In the genomic region with DNA sequence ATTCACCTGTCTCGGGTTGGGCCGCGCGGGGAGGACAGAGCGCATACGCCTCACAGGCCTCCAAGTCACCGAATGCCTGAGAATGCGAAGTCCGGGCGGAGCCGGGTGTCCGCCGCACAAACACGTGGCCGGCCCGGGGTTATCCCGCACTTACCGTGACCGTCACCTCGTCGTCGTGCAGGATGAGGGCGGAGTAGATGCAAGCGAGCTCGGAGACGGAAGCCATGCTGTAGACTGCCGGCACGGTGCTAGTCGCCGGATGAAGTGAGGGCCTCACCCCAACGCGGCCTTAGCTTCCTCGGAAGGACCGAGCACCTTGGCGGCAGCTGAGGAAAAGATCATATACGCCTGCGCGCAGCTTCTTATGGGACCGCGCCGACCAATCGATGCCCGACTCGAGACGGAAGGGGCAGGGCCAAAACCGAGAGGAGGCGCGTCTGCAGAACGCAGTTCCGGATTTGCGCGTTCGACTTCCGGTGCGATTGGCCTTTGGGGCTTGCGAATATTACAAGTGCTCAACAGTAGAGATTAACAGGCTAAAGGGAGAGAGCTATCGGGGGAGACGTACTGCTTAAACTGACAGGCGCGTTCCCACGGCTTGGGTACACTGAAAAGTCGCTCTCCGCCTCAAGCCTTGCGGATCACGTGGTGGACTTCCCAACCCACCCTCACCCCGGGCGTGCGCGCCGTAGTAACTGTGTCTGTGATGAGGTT, we compare ENCODE assay signal across 8 mouse cellular contexts. TPM values are rescaled to one million over a fixed set of nuclear protein-coding genes. Genes with fewer than 3 reads are reported as not detected.
DNase-seq lines count a peak whose midpoint lies in the region; ATAC-seq lines count a peak whose summit lies in the region.

A gene (minus strand): TSS at position 340 of the 714 bp plus-strand sequence.

- peak; percentile 97 for ATAC-seq in CD4-positive, CD25-positive, alpha-beta regulatory T cell, adult 4 months
- ATAC-seq in heart, embryonic 14.5 days (ENCODE audit: insufficient number of reproducible peaks, insufficient read depth, low FRiP score, low read depth), result peak; percentile 90
- peak; percentile 88 for ATAC-seq in liver, embryonic 13.5 days (ENCODE audit: low read depth)
- ATAC-seq in stomach, embryonic 16.5 days (ENCODE audit: insufficient read depth, low FRiP score), result peak; percentile 95

- H3K4me2 ChIP-seq in heart, embryonic 14.5 days (ENCODE audit: low read length), result peak within 1 kb of the TSS; percentile 87
- peak within 1 kb of the TSS; percentile 90 for H3K4me2 ChIP-seq in liver, embryonic 13.5 days
- peak within 1 kb of the TSS; percentile 88 for H3K4me2 ChIP-seq in stomach, embryonic 16.5 days (ENCODE audit: low read depth, low read length)

- peak within 1 kb of the TSS; percentile 94 to 97 for H3K27ac ChIP-seq in heart, embryonic 14.5 days (replicated peaks in 1 of 2; ENCODE audit: control insufficient read depth in 1 of 2, insufficient read depth in 1 of 2, low read depth in 2 of 2, low read length in 2 of 2)
- peak within 1 kb of the TSS; percentile 96 for H3K27ac ChIP-seq in liver, embryonic 13.5 days
- H3K27ac ChIP-seq in stomach, embryonic 16.5 days (ENCODE audit: low read length), result peak within 1 kb of the TSS; percentile 99

- peak within 1 kb of the TSS; percentile 72 to 97 for H3K4me3 ChIP-seq in heart, embryonic 14.5 days (ENCODE audit: control insufficient read depth in 1 of 2, insufficient read depth in 1 of 2, low read depth in 1 of 2, low read length in 2 of 2)
- H3K4me3 ChIP-seq in liver, embryonic 13.5 days (replicated peaks), result peak within 1 kb of the TSS; percentile 85
- peak within 1 kb of the TSS; percentile 95 for H3K4me3 ChIP-seq in stomach, embryonic 16.5 days (replicated peaks; ENCODE audit: low read length)

- peaks cover 59% of the 10 kb centered on the region for H3K36me3 ChIP-seq in heart, embryonic 14.5 days (ENCODE audit: control insufficient read depth, insufficient read depth, low read length)
- H3K36me3 ChIP-seq in liver, embryonic 13.5 days, result peaks cover 64% of the 10 kb centered on the region
- peaks cover 18% of the 10 kb centered on the region for H3K36me3 ChIP-seq in stomach, embryonic 16.5 days (ENCODE audit: control insufficient read depth, insufficient read depth, low read length)

- peaks cover 0 to 5% of the 10 kb centered on the region in 2 experiments; a peak in 3 of 4 replicates for H3K4me1 ChIP-seq in heart, embryonic 14.5 days (ENCODE audit: control insufficient read depth in 2 of 2, insufficient read depth in 2 of 2, low read length in 2 of 2)
- H3K4me1 ChIP-seq in liver, embryonic 13.5 days (replicated peaks), result peaks cover 62% of the 10 kb centered on the region
- peaks cover 8% of the 10 kb centered on the region; the same call in 1 of the 2 replicates for H3K4me1 ChIP-seq in stomach, embryonic 16.5 days (ENCODE audit: control insufficient read depth, insufficient read depth, low read length)

- peak within 1 kb of the TSS; percentile 93 for H3K9ac ChIP-seq in heart, embryonic 14.5 days (ENCODE audit: low read length)
- peak within 1 kb of the TSS; percentile 94 for H3K9ac ChIP-seq in liver, embryonic 13.5 days
- peak within 1 kb of the TSS; percentile 97 for H3K9ac ChIP-seq in stomach, embryonic 16.5 days (ENCODE audit: low read length)

- DNase-seq in c-Kit-negative CD71-positive TER-119-positive erythroid progenitor cells, embryonic 14.5 days (ENCODE audit: low read depth, low spot score), result peak; percentile 89
- DNase-seq in fibroblast of lung, adult 2 months (ENCODE audit: low read depth), result peak; percentile 89
- peak; percentile 98 for DNase-seq in kidney, postnatal 14 days
- peak; percentile 92 for DNase-seq in liver, embryonic 13.5 days
- DNase-seq in neural tube, embryonic 10.5 days (ENCODE audit: extremely low spot score, low spot score), result peak; percentile 93

- WGBS in heart, embryonic 14.5 days, result under 1% methylated on average over 67 of the region's 70 CpGs
- WGBS in liver, embryonic 13.5 days (ENCODE audit: insufficient replicate concordance), result under 1% methylated on average over 68 of the region's 70 CpGs
- under 1% methylated on average over 68 of the region's 70 CpGs for WGBS in stomach, embryonic 16.5 days

- H3K27me3 ChIP-seq in heart, embryonic 14.5 days (ENCODE audit: control insufficient read depth, insufficient read depth, low read length), result no peaks in the 10 kb centered on the region
- no peaks in the 10 kb centered on the region for H3K27me3 ChIP-seq in liver, embryonic 13.5 days
- no peaks in the 10 kb centered on the region for H3K27me3 ChIP-seq in stomach, embryonic 16.5 days (ENCODE audit: control insufficient read depth, insufficient read depth, low read length)

- H3K9me3 ChIP-seq in heart, embryonic 14.5 days (ENCODE audit: control insufficient read depth, low read length), result no peaks in the 10 kb centered on the region
- no peaks in the 10 kb centered on the region for H3K9me3 ChIP-seq in liver, embryonic 13.5 days (replicated peaks)
- H3K9me3 ChIP-seq in stomach, embryonic 16.5 days (replicated peaks; ENCODE audit: control insufficient read depth, low read length), result no peaks in the 10 kb centered on the region

RNA-seq across cellular contexts. Expression of the gene that starts here (rescaled TPM):
- polyA plus RNA-seq in CD4-positive, CD25-positive, alpha-beta regulatory T cell, adult 4 months (2017; shearing (Covaris generic)), result 1,000 to 10,000 TPM; 3,273 to 3,796 TPM
- polyA plus RNA-seq in heart, embryonic 14.5 days (2014; fragmentation: Nextera tagmentation; extraction: Ambion mirVana), result 1,046 and 1,160 TPM in 2 replicates
- polyA plus RNA-seq in liver, embryonic 13.5 days (2015; fragmentation: Nextera tagmentation; extraction: Ambion mirVana), result 1,198 and 1,374 TPM in 2 replicates
- polyA plus RNA-seq in stomach, embryonic 16.5 days (2015; fragmentation: Nextera tagmentation; extraction: Ambion mirVana), result 1,285 and 1,334 TPM in 2 replicates

Comparison
In these comparisons a context has a peak if more than half of its experiments do, and no peak if none do; other contexts are left out.
1. Peak in every context shown above with its lines: DNase-seq, ATAC-seq, H3K4me3 ChIP-seq and H3K27ac ChIP-seq.